Mouse (Mus musculus): Measurements from ENCODE around the gene Pdk2.

DNA sequence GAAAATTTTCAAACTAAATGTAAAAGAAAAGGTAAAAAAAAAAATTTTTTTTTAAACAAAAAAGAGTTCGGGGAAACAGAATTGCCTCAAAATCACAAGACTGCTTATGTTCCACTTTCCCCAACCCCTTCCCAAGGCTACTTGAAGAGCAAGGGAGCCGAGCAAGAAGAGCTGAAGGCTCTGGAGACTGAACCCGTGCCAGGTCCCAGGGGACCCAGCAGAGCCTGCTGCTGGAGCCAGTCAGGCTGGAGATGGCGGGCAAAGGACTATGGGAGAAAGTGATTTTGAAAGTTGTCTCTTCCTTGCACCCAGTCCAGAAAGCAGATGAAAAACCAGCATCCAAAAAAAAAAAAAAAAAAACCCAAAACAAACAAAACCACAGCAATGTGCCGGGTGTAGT lies 55.3 kb downstream of the Pdk2 start:
- TF ChIP-seq CTCF (IDR thresholded peaks at IDR 0.05; ENCODE audit: low read depth) (no peak), EP300 (optimal IDR thresholded peaks at IDR 0.05) (no peak)

Data from stomach, postnatal 0 days (tissue).